Mouse (Mus musculus): ENCODE results near the gene Tnpo2. TPM values are rescaled to one million over a fixed set of nuclear protein-coding genes. Genes with fewer than 3 reads are reported as not detected.
"Not testable (repeated sequence)": the region's sequence is repeated elsewhere in the genome, so short reads cannot be mapped to it uniquely, and the experiment has no call there.

Gene Tnpo2
- polyA plus RNA-seq, 1 experiment from 2014 or later: 8.2 TPM

GRCm38 (mm10) chr8:85080532-85081215, 44.0 kb downstream of the Tnpo2 start, which contains the start of gene Wdr83os:
Wdr83os (plus strand) TSS chr8:85080740.
- Histone ChIP-seq H3K4me3 (ENCODE audit: low read depth, low read length) (peak within 1 kb of the TSS; percentile 92), H3K4me1 (ENCODE audit: insufficient read depth) (peaks cover 30% of the 10 kb centered on the region), H3K27ac (ENCODE audit: low read depth) (peak within 1 kb of the TSS; percentile 84), H3K9me3 (ENCODE audit: low read length) (no peaks in the 10 kb centered on the region), H3K4me2 (ENCODE audit: low read depth, low read length) (peak within 1 kb of the TSS; percentile 95), H3K36me3 (replicated peaks; ENCODE audit: insufficient read depth, low read length) (peaks cover 19% of the 10 kb centered on the region), H3K27me3 (ENCODE audit: insufficient read depth, low read length) (no peaks in the 10 kb centered on the region), H3K9ac (replicated peaks) (peak within 1 kb of the TSS; percentile 93)
- DNase-seq (peak; percentile 70), ATAC-seq (peak; percentile 43)
- TF ChIP-seq CTCF (IDR thresholded peaks at IDR 0.05; ENCODE audit: low read depth): no peak
- TF ChIP-seq EP300 (IDR thresholded peaks at IDR 0.05; ENCODE audit: low read depth): 0 out of 2 replicates have a peak, but pooled peaks have one; percentile 19
- WGBS (ENCODE audit: insufficient replicate concordance): under 1% methylated on average over 30 of the region's 30 CpGs

GRCm38 (mm10) chr8:85081216-85081555, 44.5 kb downstream of the Tnpo2 start, which contains the start of gene Wdr83:
Wdr83 (minus strand) TSS chr8:85081306.
- peaks cover 30% of the 10 kb centered on the region for H3K4me1 ChIP-seq (ENCODE audit: insufficient read depth)
- ATAC-seq: peak; percentile 53

GRCm38 (mm10) chr8:85082169-85082568, 45.5 kb downstream of the Tnpo2 start:
- not testable (repeated sequence) for H3K9ac ChIP-seq (replicated peaks); DNase-seq; H3K9me3 ChIP-seq (ENCODE audit: low read length); H3K27me3 ChIP-seq (ENCODE audit: insufficient read depth, low read length); H3K4me3 ChIP-seq (ENCODE audit: low read depth, low read length); ATAC-seq
- H3K27ac ChIP-seq (ENCODE audit: low read depth): peak overlapping the region; percentile 84
- peak overlapping the region; percentile 97; the same call in 1 of the 2 replicates for H3K4me2 ChIP-seq (ENCODE audit: low read depth, low read length)
- 40% methylated on average over 4 of the region's 4 CpGs for WGBS (ENCODE audit: insufficient replicate concordance)
- peaks cover 17% of the 10 kb centered on the region for H3K36me3 ChIP-seq (replicated peaks; ENCODE audit: insufficient read depth, low read length)
- H3K4me1 ChIP-seq (ENCODE audit: insufficient read depth): peaks cover 30% of the 10 kb centered on the region

More at GRCm38 (mm10) chr8:85081216-85081555, 44.5 kb downstream of the Tnpo2 start, which contains the start of gene Wdr83:
- H3K27ac ChIP-seq (ENCODE audit: low read depth): peak within 1 kb of the TSS; percentile 84
- WGBS (ENCODE audit: insufficient replicate concordance): 0% methylated on average over 9 of the region's 9 CpGs
- peaks cover 15% of the 10 kb centered on the region for H3K36me3 ChIP-seq (replicated peaks; ENCODE audit: insufficient read depth, low read length)
- peak; percentile 78 for DNase-seq
- peak within 1 kb of the TSS; percentile 97 for H3K4me2 ChIP-seq (ENCODE audit: low read depth, low read length)
- H3K4me3 ChIP-seq (ENCODE audit: low read depth, low read length): peak within 1 kb of the TSS; percentile 92
- no peaks in the 10 kb centered on the region for H3K9me3 ChIP-seq (ENCODE audit: low read length)
- TF ChIP-seq CTCF (IDR thresholded peaks at IDR 0.05; ENCODE audit: low read depth) (no peak), EP300 (IDR thresholded peaks at IDR 0.05; ENCODE audit: low read depth) (no peak)
- H3K27me3 ChIP-seq (ENCODE audit: insufficient read depth, low read length): no peaks in the 10 kb centered on the region
- H3K9ac ChIP-seq (replicated peaks): peak within 1 kb of the TSS; percentile 93

- peak within 1 kb of the TSS; percentile 84 for H3K27ac ChIP-seq (ENCODE audit: low read depth)
- H3K9me3 ChIP-seq (ENCODE audit: low read length): no peaks in the 10 kb centered on the region
- no peaks in the 10 kb centered on the region for H3K27me3 ChIP-seq (ENCODE audit: insufficient read depth, low read length)
- under 1% methylated on average over 30 of the region's 30 CpGs for WGBS (ENCODE audit: insufficient replicate concordance)
- H3K9ac ChIP-seq (replicated peaks): peak within 1 kb of the TSS; percentile 81
- H3K36me3 ChIP-seq (replicated peaks; ENCODE audit: insufficient read depth, low read length): peaks cover 27% of the 10 kb centered on the region
- peak; percentile 24; the same call in 1 of the 2 replicates for TF ChIP-seq CTCF (IDR thresholded peaks at IDR 0.05; ENCODE audit: low read depth)
- TF ChIP-seq EP300 (IDR thresholded peaks at IDR 0.05; ENCODE audit: low read depth): no peak
- peaks cover 30% of the 10 kb centered on the region for H3K4me1 ChIP-seq (ENCODE audit: insufficient read depth)
- H3K4me3 ChIP-seq (ENCODE audit: low read depth, low read length): peak within 1 kb of the TSS; percentile 82
- DNase-seq (peak; percentile 91), ATAC-seq (peak; percentile 81)
- peak within 1 kb of the TSS; percentile 97 for H3K4me2 ChIP-seq (ENCODE audit: low read depth, low read length)
Measured at GRCm38 (mm10) chr8:85083108-85083813, 46.5 kb downstream of the Tnpo2 start, which contains the start of gene Man2b1. Man2b1 (plus strand) TSS chr8:85083270.

DNA sequence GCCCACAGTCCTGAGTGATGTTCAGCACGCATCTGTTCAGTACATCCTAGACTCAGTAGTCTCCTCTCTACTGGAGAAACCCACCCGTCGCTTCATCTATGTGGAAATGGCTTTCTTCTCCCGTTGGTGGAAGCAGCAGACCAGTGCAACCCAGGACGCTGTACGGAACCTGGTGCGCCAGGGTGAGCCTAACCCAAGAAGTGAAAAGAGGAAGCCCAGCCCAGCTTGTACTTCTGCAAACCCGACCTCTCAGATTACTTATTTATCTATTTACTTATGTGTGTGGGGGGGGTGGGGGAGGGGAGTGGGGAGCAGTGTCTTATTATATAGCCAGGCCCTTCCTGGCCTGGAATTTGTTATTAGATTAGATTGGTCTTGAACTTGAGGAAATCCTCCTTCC, 47.9 kb downstream of the Tnpo2 start:
- H3K27ac ChIP-seq (ENCODE audit: low read depth): peak overlapping the region; percentile 64
- DNase-seq: no peak

GRCm38 (mm10) chr8:85086238-85086637, 49.5 kb downstream of the Tnpo2 start:
- H3K36me3 ChIP-seq (replicated peaks; ENCODE audit: insufficient read depth, low read length): peaks cover 38% of the 10 kb centered on the region

More for the DNA sequence above, 47.9 kb downstream of the Tnpo2 start:
- ATAC-seq: no peak
- Histone ChIP-seq H3K9me3 (ENCODE audit: low read length) (no peaks in the 10 kb centered on the region), H3K27me3 (ENCODE audit: insufficient read depth, low read length) (no peaks in the 10 kb centered on the region), H3K4me3 (ENCODE audit: low read depth, low read length) (peak overlapping the region; percentile 82), H3K9ac (replicated peaks) (peak overlapping the region; percentile 81; the same call in 1 of the 2 replicates), H3K4me2 (ENCODE audit: low read depth, low read length) (peak overlapping the region; percentile 97), H3K36me3 (replicated peaks; ENCODE audit: insufficient read depth, low read length) (peaks cover 32% of the 10 kb centered on the region), H3K4me1 (ENCODE audit: insufficient read depth) (peaks cover 28% of the 10 kb centered on the region)
- 39% methylated on average over 8 of the region's 8 CpGs for WGBS (ENCODE audit: insufficient replicate concordance)
- TF ChIP-seq CTCF (IDR thresholded peaks at IDR 0.05; ENCODE audit: low read depth): no peak
- TF ChIP-seq EP300 (IDR thresholded peaks at IDR 0.05; ENCODE audit: low read depth): no peak

More at GRCm38 (mm10) chr8:85086238-85086637, 49.5 kb downstream of the Tnpo2 start:
- Histone ChIP-seq H3K9ac (replicated peaks) (no peak overlapping the region), H3K4me2 (ENCODE audit: low read depth, low read length) (no peak overlapping the region), H3K4me3 (ENCODE audit: low read depth, low read length) (no peak overlapping the region), H3K27me3 (ENCODE audit: insufficient read depth, low read length) (no peaks in the 10 kb centered on the region), H3K9me3 (ENCODE audit: low read length) (no peaks in the 10 kb centered on the region), H3K4me1 (ENCODE audit: insufficient read depth) (peaks cover 21% of the 10 kb centered on the region), H3K27ac (ENCODE audit: low read depth) (no peak overlapping the region)
- ATAC-seq (no peak), DNase-seq (no peak)
- TF ChIP-seq EP300 (IDR thresholded peaks at IDR 0.05; ENCODE audit: low read depth): no peak
- TF ChIP-seq CTCF (IDR thresholded peaks at IDR 0.05; ENCODE audit: low read depth): peak; percentile 37; the same call in 1 of the 2 replicates
- WGBS (ENCODE audit: insufficient replicate concordance): 69% methylated on average over 3 of the region's 3 CpGs

Data from liver, postnatal 0 days (tissue).